Mouse (Mus musculus): ENCODE data around the gene Efcab6.

DNA sequence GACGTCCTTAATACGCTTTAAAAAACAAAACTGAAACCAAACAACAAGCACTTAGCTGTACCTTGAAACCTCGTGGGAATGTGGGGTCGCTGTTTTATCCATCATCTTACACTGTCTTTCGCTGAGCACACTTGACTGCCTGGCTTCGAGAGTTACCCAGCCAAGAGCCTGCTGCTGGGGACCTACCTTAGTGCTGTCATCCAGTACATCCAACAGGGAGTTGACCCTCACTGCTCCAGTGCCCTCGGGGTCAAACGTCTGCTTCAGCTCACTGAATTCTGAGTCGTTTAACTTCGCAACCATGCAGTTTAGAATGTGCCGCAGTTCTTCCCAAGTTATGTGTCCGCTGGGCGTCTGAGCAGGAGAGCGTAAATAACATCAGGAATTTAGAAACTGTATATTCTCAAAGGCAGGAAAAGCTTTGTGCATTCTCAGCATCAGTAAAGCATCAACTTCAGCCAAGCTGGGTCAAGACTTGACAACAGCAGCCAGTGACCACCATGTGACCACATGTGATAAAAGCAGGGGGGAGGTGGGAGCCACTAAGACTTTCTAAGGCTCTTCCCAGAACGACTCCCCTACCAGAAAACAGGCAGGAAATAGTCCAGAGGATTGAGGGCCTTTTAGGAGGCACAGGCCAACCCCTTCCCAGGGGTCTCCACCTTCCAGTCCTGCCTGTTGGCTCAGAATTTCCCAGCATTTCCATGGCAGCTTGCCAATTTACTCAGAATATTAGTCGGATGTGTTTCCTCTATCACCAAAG, 115.3 kb downstream of the Efcab6 start:
- no peak for TF ChIP-seq TAL1 (IDR thresholded peaks at IDR 0.05; ENCODE audit: low read length)
- TF ChIP-seq GATA1 (IDR thresholded peaks at IDR 0.05; ENCODE audit: low read length): no peak

All from erythroblast, embryonic 14.5 days (primary cell).